Mouse (Mus musculus): ENCODE measurements at regions not wholly inside any gene's neighbourhood (a gene's known extent, or its start where the extent isn't known, plus 50 kb on each side); places are given as distances from the start of the nearest gene placed in this dataset.
"Not testable (repeated sequence)": the region's sequence is repeated elsewhere in the genome, so short reads cannot be mapped to it uniquely, and the experiment has no call there.

DNA sequence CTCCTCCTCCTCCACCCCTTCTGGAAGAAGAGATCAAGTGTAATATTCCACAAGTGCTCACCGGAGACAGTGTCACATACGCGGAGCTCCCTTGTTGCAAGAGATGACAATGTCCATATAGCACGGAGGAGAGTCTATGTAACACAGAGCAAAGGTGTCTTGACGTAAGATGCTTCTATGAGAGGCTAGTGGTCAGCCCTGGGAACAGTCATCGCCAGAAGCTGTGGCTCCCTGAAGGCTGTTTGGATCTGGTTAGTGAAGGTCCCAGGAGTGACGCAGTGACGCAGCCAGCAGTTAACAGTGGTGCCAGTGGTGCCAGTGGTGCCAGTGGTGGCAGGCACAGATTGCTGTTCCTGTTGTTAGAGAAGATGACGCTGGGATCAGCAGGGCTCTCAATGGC is 66.9 kb downstream of the Twistnb start:
- Histone ChIP-seq H3K4me1 (no peaks in the 10 kb centered on the region), H3K36me3 (replicated peaks) (no peaks in the 10 kb centered on the region), H3K4me3 (replicated peaks) (no peak overlapping the region), H3K27me3 (no peaks in the 10 kb centered on the region), H3K9ac (no peak overlapping the region), H3K4me2 (no peak overlapping the region), H3K9me3 (no peaks in the 10 kb centered on the region), H3K27ac (no peak overlapping the region)
- no peak for ATAC-seq (ENCODE audit: low FRiP score)
- WGBS: 90% methylated on average over 9 of the region's 9 CpGs

DNA sequence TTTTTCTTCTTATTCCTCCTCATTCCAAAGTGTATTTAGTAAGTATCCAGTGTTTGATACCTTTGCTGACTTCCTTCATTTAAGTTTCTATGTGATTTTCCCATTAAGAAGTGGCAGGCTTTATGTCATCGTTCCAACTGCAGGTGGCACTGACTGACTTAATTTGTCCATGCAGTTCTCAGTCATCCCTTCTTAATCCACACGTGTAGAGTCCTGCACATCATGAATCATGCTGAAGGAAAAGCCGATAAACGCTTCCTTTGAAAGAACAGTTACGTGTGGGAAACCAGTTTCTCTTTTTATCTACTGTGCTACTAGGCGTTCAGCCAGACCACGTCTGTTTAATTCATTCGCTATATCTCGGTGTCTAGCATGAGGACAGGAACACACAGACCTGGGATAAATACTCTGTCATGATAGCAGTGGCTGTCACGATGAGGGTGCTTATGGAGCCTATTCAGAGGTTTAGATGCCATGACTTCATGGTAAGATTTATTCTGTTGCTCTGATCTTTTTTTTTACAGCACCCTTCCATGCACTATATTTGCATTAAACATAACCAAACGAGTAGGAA is 68.0 kb downstream of the Twistnb start:
- H3K4me1 ChIP-seq: no peaks in the 10 kb centered on the region
- no peaks in the 10 kb centered on the region for H3K27me3 ChIP-seq
- WGBS: 80% methylated on average over 11 of the region's 11 CpGs
- no peak overlapping the region for H3K27ac ChIP-seq
- H3K36me3 ChIP-seq (replicated peaks): no peaks in the 10 kb centered on the region
- no peak overlapping the region for H3K4me2 ChIP-seq
- H3K9me3 ChIP-seq: no peaks in the 10 kb centered on the region
- no peak overlapping the region for H3K9ac ChIP-seq
- no peak overlapping the region for H3K4me3 ChIP-seq (replicated peaks)
- ATAC-seq (ENCODE audit: low FRiP score): no peak

DNA sequence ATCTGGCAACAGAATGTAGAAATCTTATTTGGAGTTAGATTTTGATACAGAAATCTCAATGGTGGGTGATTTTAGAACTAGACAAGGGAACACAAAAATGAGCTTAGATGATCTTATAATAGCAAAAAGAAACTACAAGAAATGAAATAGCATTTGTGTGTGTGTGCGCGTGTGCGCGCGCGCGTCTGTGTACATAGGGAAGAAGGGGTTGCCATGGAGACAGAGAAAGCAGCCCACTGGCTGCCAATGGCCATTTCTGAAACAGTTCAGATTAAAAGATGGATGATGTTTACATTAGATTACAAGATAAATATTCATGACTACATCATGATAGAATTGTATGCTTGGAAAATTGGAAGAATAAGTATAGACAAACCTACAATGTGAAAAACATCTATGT is 112.1 kb downstream of the Twistnb start:
- 98% methylated on average over 7 of the region's 7 CpGs for WGBS
- H3K9me3 ChIP-seq: no peaks in the 10 kb centered on the region

DNA sequence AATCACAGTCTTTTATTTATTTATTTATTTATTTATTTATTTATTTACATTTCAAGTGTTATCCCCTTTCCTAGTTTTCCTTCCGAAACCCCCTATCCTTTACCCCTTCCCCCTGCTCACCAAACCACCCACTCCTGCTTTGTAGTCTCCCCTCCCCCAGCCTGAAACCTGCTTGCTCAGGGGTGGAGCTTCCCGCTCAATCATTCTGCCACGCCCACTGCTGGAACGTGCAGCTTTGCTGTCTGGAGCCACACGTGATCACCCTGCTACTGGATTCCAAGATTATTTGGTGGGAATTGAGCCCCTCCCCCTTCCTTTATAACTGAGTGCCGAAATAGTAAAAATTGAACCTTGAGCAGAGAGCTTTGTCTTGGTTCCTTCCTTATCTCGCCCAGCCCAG is 122.2 kb downstream of the Twistnb start:
- H3K4me1 ChIP-seq; H3K36me3 ChIP-seq (replicated peaks); H3K9ac ChIP-seq; ATAC-seq (ENCODE audit: low FRiP score); H3K27me3 ChIP-seq; H3K4me3 ChIP-seq (replicated peaks); H3K27ac ChIP-seq; H3K4me2 ChIP-seq; H3K9me3 ChIP-seq: not testable (repeated sequence)
- WGBS: 48% methylated on average over 7 of the region's 7 CpGs

More for the DNA sequence above, 112.1 kb downstream of the Twistnb start:
- Histone ChIP-seq H3K27me3 (no peaks in the 10 kb centered on the region), H3K36me3 (replicated peaks) (no peaks in the 10 kb centered on the region), H3K4me3 (replicated peaks) (no peak overlapping the region), H3K4me1 (no peaks in the 10 kb centered on the region), H3K27ac (no peak overlapping the region), H3K9ac (no peak overlapping the region), H3K4me2 (no peak overlapping the region)
- no peak for ATAC-seq (ENCODE audit: low FRiP score)

DNA sequence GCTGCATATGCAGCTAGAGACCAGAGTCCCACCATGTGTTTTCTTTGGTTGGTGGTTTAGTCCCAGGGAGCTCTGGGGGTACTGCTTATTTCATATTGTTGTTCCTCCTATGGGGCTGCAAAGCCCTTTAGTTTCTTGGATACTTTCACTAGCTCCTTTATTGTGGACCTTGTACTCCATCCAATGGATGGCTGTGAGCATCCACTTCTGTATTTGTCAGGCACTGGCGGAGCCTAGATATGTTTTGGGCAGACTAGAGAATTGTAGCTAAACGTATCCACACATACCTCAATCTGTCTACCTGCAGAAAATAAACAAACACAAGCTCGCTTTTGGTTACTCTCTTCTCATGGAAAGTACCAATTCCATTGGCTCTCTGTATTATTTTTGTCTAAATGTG is 122.8 kb downstream of the Twistnb start:
- no peak for ATAC-seq (ENCODE audit: low FRiP score)
- Histone ChIP-seq H3K9ac (no peak overlapping the region), H3K4me2 (no peak overlapping the region), H3K36me3 (replicated peaks) (no peaks in the 10 kb centered on the region), H3K27ac (no peak overlapping the region), H3K4me1 (peaks cover 9% of the 10 kb centered on the region), H3K9me3 (no peaks in the 10 kb centered on the region), H3K4me3 (replicated peaks) (no peak overlapping the region), H3K27me3 (no peaks in the 10 kb centered on the region)
- WGBS: 96% methylated on average over 3 of the region's 3 CpGs

DNA sequence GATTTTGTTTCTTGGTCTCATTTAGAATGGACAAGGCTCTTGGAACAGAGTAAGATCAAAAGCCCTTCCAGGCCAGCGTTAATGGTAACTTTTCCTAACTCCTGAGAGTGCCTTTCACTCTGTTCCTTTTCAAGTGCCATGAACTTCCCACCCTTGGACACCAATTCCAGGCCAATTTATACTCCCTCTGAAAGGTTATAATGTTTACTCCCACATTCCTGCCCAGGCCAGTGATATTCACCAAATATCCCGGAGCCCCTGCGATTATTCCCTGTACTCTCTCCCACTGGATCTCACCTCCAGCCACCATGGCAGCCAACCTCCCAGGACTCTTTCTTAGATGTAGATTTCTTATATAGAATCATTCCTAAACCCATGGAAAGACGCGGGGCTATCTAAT is 123.2 kb downstream of the Twistnb start:
- no peaks in the 10 kb centered on the region for H3K27me3 ChIP-seq
- ATAC-seq (ENCODE audit: low FRiP score): no peak
- 92% methylated on average over 5 of the region's 5 CpGs for WGBS
- no peak overlapping the region for H3K4me2 ChIP-seq
- H3K4me1 ChIP-seq: peaks cover 9% of the 10 kb centered on the region
- H3K4me3 ChIP-seq (replicated peaks): no peak overlapping the region
- H3K27ac ChIP-seq: no peak overlapping the region
- no peaks in the 10 kb centered on the region for H3K9me3 ChIP-seq
- H3K9ac ChIP-seq: no peak overlapping the region
- no peaks in the 10 kb centered on the region for H3K36me3 ChIP-seq (replicated peaks)

DNA sequence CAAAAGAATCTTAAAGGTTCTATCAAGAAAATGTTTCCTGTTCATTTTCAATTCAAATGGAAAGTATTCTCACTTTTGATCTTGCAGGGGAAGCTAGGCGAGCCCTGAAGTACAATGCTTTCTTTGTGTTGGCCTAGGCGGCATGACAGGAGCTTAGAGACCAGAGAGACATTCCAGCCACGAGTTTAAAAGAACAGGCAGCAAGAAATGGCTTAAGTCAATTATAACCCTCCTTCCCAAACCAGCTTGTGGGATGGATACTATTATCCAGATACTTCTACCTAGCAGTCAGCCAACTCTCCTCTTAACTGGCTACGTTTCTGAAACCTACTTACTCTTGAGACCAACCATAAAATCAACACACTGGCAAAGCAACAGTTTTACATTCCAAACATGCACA is 124.3 kb downstream of the Twistnb start:
- no peaks in the 10 kb centered on the region for H3K9me3 ChIP-seq
- no peak overlapping the region for H3K27ac ChIP-seq
- H3K4me3 ChIP-seq (replicated peaks): no peak overlapping the region
- H3K4me1 ChIP-seq: peaks cover 9% of the 10 kb centered on the region
- WGBS: 2% methylated on average over 4 of the region's 4 CpGs
- no peaks in the 10 kb centered on the region for H3K27me3 ChIP-seq
- no peak for ATAC-seq (ENCODE audit: low FRiP score)
- no peak overlapping the region for H3K4me2 ChIP-seq
- no peak overlapping the region for H3K9ac ChIP-seq
- H3K36me3 ChIP-seq (replicated peaks): no peaks in the 10 kb centered on the region

DNA sequence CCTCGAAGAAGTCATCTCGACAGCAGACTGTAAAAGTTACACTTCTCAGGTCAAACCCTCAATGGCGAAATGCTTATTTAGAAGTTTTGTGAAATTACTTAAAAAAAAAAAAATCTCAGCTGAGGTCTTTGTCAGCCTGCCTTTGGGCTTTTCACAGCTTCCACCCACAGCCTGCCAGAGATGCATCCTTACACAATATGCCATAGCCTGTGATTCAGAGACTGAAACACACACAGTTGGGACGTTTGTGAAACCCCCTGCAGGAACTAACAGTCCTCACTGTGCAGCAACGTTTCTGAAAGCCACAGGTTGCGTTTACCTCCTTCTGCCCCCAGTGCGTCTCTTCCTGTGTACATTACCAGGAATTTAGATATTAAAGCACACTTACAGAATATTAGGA is 131.7 kb downstream of the Twistnb start:
- Histone ChIP-seq H3K4me3 (replicated peaks) (no peak overlapping the region), H3K9me3 (no peaks in the 10 kb centered on the region), H3K9ac (no peak overlapping the region), H3K4me2 (no peak overlapping the region), H3K4me1 (no peaks in the 10 kb centered on the region), H3K27me3 (no peaks in the 10 kb centered on the region), H3K36me3 (replicated peaks) (no peaks in the 10 kb centered on the region), H3K27ac (no peak overlapping the region)
- ATAC-seq (ENCODE audit: low FRiP score): no peak
- 73% methylated on average over 7 of the region's 7 CpGs for WGBS

DNA sequence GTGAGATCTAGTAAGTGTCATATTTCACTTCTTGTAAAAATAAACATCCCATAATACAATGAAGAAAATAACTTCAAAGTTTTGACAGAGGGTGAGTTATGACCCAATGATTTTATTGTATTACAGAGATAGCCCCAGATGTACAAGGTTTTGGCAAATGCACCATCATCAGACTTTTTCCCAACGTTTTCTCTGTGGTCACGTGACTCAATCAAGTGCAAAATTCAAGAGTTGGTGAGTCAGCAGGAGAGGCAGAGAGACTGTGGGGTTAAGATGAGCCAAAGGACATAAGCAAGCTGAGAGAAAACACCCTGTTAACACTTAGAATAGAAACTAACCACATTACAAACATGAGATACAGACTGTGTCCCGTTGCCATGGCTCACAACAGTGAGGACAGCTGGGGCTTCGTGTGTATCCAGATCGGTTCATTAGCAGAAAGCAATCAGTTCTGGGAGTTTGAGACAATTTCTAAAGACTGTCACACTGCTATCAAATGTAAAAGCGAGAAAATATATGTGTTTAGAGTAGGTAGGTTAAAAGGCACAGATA is 148.5 kb downstream of the Twistnb start:
- no peak overlapping the region for H3K27ac ChIP-seq
- H3K27me3 ChIP-seq: no peaks in the 10 kb centered on the region
- no peaks in the 10 kb centered on the region for H3K4me1 ChIP-seq
- no peak overlapping the region for H3K9ac ChIP-seq
- ATAC-seq (ENCODE audit: low FRiP score): no peak
- WGBS: 78% methylated on average over 6 of the region's 6 CpGs
- H3K9me3 ChIP-seq: no peaks in the 10 kb centered on the region
- no peak overlapping the region for H3K4me2 ChIP-seq
- H3K4me3 ChIP-seq (replicated peaks): no peak overlapping the region
- no peaks in the 10 kb centered on the region for H3K36me3 ChIP-seq (replicated peaks)

DNA sequence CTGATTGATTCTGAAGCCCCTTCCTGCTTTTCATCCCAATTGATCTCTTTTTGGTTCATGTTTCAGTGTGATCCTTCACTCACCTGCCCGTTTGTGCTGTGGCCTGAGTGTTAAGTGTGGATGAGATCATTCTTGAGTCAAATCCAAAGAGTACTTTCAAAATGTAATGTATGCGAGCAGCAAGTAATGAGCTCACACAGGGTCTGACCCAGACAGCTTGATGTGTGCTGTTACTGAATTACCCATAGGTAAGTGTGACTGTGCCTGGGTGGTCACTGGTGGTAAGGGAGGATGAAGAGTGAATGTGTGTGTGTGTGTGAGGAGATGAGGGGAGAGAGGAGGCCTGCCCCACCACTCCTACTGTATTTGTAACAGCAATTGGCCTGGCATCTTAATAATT is 151.4 kb downstream of the Twistnb start:
- H3K9ac ChIP-seq: no peak overlapping the region
- no peaks in the 10 kb centered on the region for H3K9me3 ChIP-seq
- 58% methylated on average over 2 of the region's 2 CpGs for WGBS
- no peak overlapping the region for H3K4me3 ChIP-seq (replicated peaks)
- no peaks in the 10 kb centered on the region for H3K4me1 ChIP-seq
- no peaks in the 10 kb centered on the region for H3K36me3 ChIP-seq (replicated peaks)
- no peak overlapping the region for H3K4me2 ChIP-seq
- peak; percentile 51; the same call in 1 of the 2 replicates for ATAC-seq (ENCODE audit: low FRiP score)
- no peaks in the 10 kb centered on the region for H3K27me3 ChIP-seq
- no peak overlapping the region for H3K27ac ChIP-seq

DNA sequence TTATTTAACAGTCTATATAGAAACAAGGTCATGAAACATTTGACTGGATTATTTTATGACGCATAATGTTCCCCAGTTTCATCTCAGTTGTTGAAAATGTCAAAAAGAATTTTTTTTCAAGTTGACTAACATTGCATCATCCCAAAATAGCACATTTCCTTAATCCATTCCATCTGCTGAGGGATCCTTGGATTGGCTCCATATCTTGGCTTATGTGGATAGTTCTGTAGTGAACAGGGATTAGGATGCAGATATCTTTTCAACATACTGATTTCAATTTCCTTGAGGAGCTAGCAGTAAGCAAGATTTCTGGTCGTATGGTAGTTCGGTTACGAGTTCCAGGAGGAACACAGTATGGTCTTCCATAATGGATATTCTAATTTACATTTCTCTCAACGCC is 161.6 kb downstream of the Twistnb start:
- peaks cover 11% of the 10 kb centered on the region for H3K4me1 ChIP-seq
- ATAC-seq (ENCODE audit: low FRiP score): no peak

DNA sequence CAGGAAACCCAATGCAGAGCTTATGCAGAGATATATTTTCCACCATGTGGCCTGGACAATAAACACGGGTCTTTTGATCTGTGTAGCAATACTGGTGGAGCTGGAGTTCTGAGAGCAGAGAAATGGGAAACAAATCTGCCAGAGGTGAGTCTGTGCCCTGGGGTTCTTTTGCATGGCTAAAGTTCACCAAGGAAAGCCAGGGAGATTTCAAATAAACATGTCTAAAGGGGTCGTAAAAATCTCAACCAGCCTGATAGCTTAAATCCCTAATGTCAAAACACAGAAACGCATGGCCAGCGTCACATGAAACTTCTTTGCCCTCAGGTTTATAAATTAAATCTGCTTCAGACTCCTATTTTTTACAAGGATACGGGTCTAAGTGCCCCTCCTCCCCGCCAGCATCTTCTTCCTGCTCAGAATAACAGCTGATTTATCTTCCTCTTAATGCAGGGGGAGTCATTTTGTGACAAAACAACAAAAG is 163.0 kb downstream of the Twistnb start:
- H3K9ac ChIP-seq: no peak overlapping the region
- no peak overlapping the region; the same call in 1 of the 2 replicates for H3K4me2 ChIP-seq
- peaks cover 11% of the 10 kb centered on the region for H3K4me1 ChIP-seq
- no peaks in the 10 kb centered on the region for H3K27me3 ChIP-seq
- no peak overlapping the region for H3K27ac ChIP-seq
- no peaks in the 10 kb centered on the region for H3K9me3 ChIP-seq
- no peaks in the 10 kb centered on the region for H3K36me3 ChIP-seq (replicated peaks)
- no peak for ATAC-seq (ENCODE audit: low FRiP score)
- no peak overlapping the region for H3K4me3 ChIP-seq (replicated peaks)
- 45% methylated on average over 6 of the region's 6 CpGs for WGBS

More for the DNA sequence above, 161.6 kb downstream of the Twistnb start:
- Histone ChIP-seq H3K9me3 (no peaks in the 10 kb centered on the region), H3K4me3 (replicated peaks) (no peak overlapping the region), H3K27me3 (no peaks in the 10 kb centered on the region), H3K9ac (no peak overlapping the region), H3K27ac (no peak overlapping the region), H3K36me3 (replicated peaks) (no peaks in the 10 kb centered on the region), H3K4me2 (no peak overlapping the region)
- WGBS: 66% methylated on average over 5 of the region's 5 CpGs

DNA sequence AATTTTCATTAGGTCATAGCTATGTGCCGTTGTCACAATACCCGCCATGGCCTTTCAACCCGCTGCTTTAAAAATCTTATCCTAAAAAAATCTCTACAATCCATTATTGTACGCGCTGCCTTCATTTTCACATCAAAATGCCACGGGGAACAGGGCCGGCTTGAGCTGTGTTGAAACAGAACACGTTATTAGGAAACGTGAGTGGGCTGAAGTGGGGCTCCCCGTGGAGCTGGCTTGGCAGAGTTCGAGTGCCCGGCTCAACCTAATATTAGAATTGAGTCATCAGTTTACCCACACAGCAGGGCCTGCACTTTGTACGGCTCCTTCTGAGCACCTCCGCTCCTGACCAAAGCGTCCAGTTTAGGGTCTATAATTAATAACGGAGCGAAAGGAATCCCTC is 163.5 kb downstream of the Twistnb start:
- Histone ChIP-seq H3K27me3 (no peaks in the 10 kb centered on the region), H3K4me3 (replicated peaks) (no peak overlapping the region), H3K4me2 (peak overlapping the region; percentile 21; the same call in 1 of the 2 replicates), H3K4me1 (peaks cover 11% of the 10 kb centered on the region), H3K27ac (no peak overlapping the region), H3K9me3 (no peaks in the 10 kb centered on the region), H3K9ac (no peak overlapping the region), H3K36me3 (replicated peaks) (no peaks in the 10 kb centered on the region)
- ATAC-seq (ENCODE audit: low FRiP score): peak; percentile 46; the same call in 1 of the 2 replicates
- WGBS: 55% methylated on average over 17 of the region's 17 CpGs

Measured in forebrain, embryonic 12.5 days (tissue).